Mouse (Mus musculus): ENCODE measurements around the gene Arhgap21. TPM values are rescaled to one million over a fixed set of nuclear protein-coding genes. Genes with fewer than 3 reads are reported as not detected.
A peak's percentile ranks its signal among the peaks of the same experiment; 100 is the strongest.

Arhgap21 gene
- polyA plus RNA-seq, 1 experiment from 2014 or later = 15.3 TPM

GRCm38 (mm10) chr2:20955376-20955775 is 13.3 kb downstream of the Arhgap21 start:
- Histone ChIP-seq H3K9me3 (ENCODE audit: control insufficient read depth, low read length) (no peaks in the 10 kb centered on the region), H3K27ac (ENCODE audit: low read depth, low read length) (no peak overlapping the region), H3K4me2 (no peak overlapping the region), H3K4me3 (ENCODE audit: low read depth, low read length) (no peak overlapping the region), H3K36me3 (ENCODE audit: control insufficient read depth, insufficient read depth, low read length) (no peaks in the 10 kb centered on the region), H3K27me3 (replicated peaks; ENCODE audit: control insufficient read depth, insufficient read depth, low read length) (no peaks in the 10 kb centered on the region), H3K9ac (ENCODE audit: low read depth, low read length) (no peak overlapping the region), H3K4me1 (replicated peaks; ENCODE audit: control insufficient read depth, insufficient read depth, low read length) (peaks cover 16% of the 10 kb centered on the region)
- no peak for ATAC-seq (replicated peaks; ENCODE audit: low FRiP score)
- WGBS = 85% methylated on average over 8 of the region's 8 CpGs
- DNase-seq (ENCODE audit: low spot score) = no peak

- Histone ChIP-seq H3K4me1 (replicated peaks; ENCODE audit: control insufficient read depth, insufficient read depth, low read length) (peaks cover 11% of the 10 kb centered on the region), H3K4me3 (ENCODE audit: low read depth, low read length) (no peak overlapping the region), H3K27ac (ENCODE audit: low read depth, low read length) (no peak overlapping the region), H3K9me3 (ENCODE audit: control insufficient read depth, low read length) (no peaks in the 10 kb centered on the region), H3K4me2 (no peak overlapping the region), H3K9ac (ENCODE audit: low read depth, low read length) (no peak overlapping the region), H3K36me3 (ENCODE audit: control insufficient read depth, insufficient read depth, low read length) (no peaks in the 10 kb centered on the region), H3K27me3 (replicated peaks; ENCODE audit: control insufficient read depth, insufficient read depth, low read length) (no peaks in the 10 kb centered on the region)
- ATAC-seq (replicated peaks; ENCODE audit: low FRiP score) (no peak), DNase-seq (ENCODE audit: low spot score) (no peak)
- 61% methylated on average over 4 of the region's 4 CpGs for WGBS
Measured at GRCm38 (mm10) chr2:20952716-20953115, 16.0 kb downstream of the Arhgap21 start.

GRCm38 (mm10) chr2:20949168-20949567 is 19.5 kb downstream of the Arhgap21 start:
- Histone ChIP-seq H3K36me3 (ENCODE audit: control insufficient read depth, insufficient read depth, low read length) (no peaks in the 10 kb centered on the region; the same call in 1 of the 2 replicates), H3K4me3 (ENCODE audit: low read depth, low read length) (no peak overlapping the region), H3K4me1 (replicated peaks; ENCODE audit: control insufficient read depth, insufficient read depth, low read length) (peaks cover 15% of the 10 kb centered on the region), H3K27ac (ENCODE audit: low read depth, low read length) (no peak overlapping the region), H3K27me3 (replicated peaks; ENCODE audit: control insufficient read depth, insufficient read depth, low read length) (no peaks in the 10 kb centered on the region), H3K9me3 (ENCODE audit: control insufficient read depth, low read length) (no peaks in the 10 kb centered on the region), H3K9ac (ENCODE audit: low read depth, low read length) (no peak overlapping the region), H3K4me2 (no peak overlapping the region)
- no peak for DNase-seq (ENCODE audit: low spot score)
- ATAC-seq (replicated peaks; ENCODE audit: low FRiP score) = no peak
- 77% methylated on average over 3 of the region's 3 CpGs for WGBS

GRCm38 (mm10) chr2:20947036-20947435 is 21.6 kb downstream of the Arhgap21 start:
- DNase-seq (ENCODE audit: low spot score) (no peak), ATAC-seq (replicated peaks; ENCODE audit: low FRiP score) (no peak)
- Histone ChIP-seq H3K27ac (ENCODE audit: low read depth, low read length) (peak overlapping the region; percentile 43; the same call in 1 of the 2 replicates), H3K4me3 (ENCODE audit: low read depth, low read length) (no peak overlapping the region), H3K4me2 (no peak overlapping the region), H3K9ac (ENCODE audit: low read depth, low read length) (no peak overlapping the region), H3K4me1 (replicated peaks; ENCODE audit: control insufficient read depth, insufficient read depth, low read length) (peaks cover 35% of the 10 kb centered on the region), H3K27me3 (replicated peaks; ENCODE audit: control insufficient read depth, insufficient read depth, low read length) (no peaks in the 10 kb centered on the region), H3K9me3 (ENCODE audit: control insufficient read depth, low read length) (no peaks in the 10 kb centered on the region), H3K36me3 (ENCODE audit: control insufficient read depth, insufficient read depth, low read length) (no peaks in the 10 kb centered on the region; the same call in 1 of the 2 replicates)
- 74% methylated on average over 1 of the region's 1 CpGs for WGBS

- DNase-seq (ENCODE audit: low spot score) (no peak), ATAC-seq (replicated peaks; ENCODE audit: low FRiP score) (no peak)
- Histone ChIP-seq H3K9me3 (ENCODE audit: control insufficient read depth, low read length) (no peaks in the 10 kb centered on the region), H3K4me3 (ENCODE audit: low read depth, low read length) (no peak overlapping the region), H3K4me2 (no peak overlapping the region), H3K27me3 (replicated peaks; ENCODE audit: control insufficient read depth, insufficient read depth, low read length) (no peaks in the 10 kb centered on the region), H3K9ac (ENCODE audit: low read depth, low read length) (no peak overlapping the region), H3K4me1 (replicated peaks; ENCODE audit: control insufficient read depth, insufficient read depth, low read length) (peaks cover 37% of the 10 kb centered on the region), H3K27ac (ENCODE audit: low read depth, low read length) (no peak overlapping the region), H3K36me3 (ENCODE audit: control insufficient read depth, insufficient read depth, low read length) (no peaks in the 10 kb centered on the region; the same call in 1 of the 2 replicates)
- 87% methylated on average over 5 of the region's 5 CpGs for WGBS
Measured at GRCm38 (mm10) chr2:20945596-20945995, 23.1 kb downstream of the Arhgap21 start.

- Histone ChIP-seq H3K27ac (ENCODE audit: low read depth, low read length) (no peak overlapping the region; the same call in 1 of the 2 replicates), H3K9ac (ENCODE audit: low read depth, low read length) (no peak overlapping the region), H3K27me3 (replicated peaks; ENCODE audit: control insufficient read depth, insufficient read depth, low read length) (no peaks in the 10 kb centered on the region), H3K9me3 (ENCODE audit: control insufficient read depth, low read length) (no peaks in the 10 kb centered on the region), H3K4me1 (replicated peaks; ENCODE audit: control insufficient read depth, insufficient read depth, low read length) (peaks cover 35% of the 10 kb centered on the region), H3K4me2 (peak overlapping the region; percentile 10; the same call in 1 of the 2 replicates), H3K36me3 (ENCODE audit: control insufficient read depth, insufficient read depth, low read length) (no peaks in the 10 kb centered on the region; the same call in 1 of the 2 replicates), H3K4me3 (ENCODE audit: low read depth, low read length) (no peak overlapping the region)
- WGBS = 48% methylated on average over 7 of the region's 7 CpGs
- ATAC-seq (replicated peaks; ENCODE audit: low FRiP score) (peak; percentile 44; the same call in 1 of the 2 replicates), DNase-seq (ENCODE audit: low spot score) (no peak)
Measured at GRCm38 (mm10) chr2:20943730-20944454, 24.8 kb downstream of the Arhgap21 start.

GRCm38 (mm10) chr2:20943222-20943621 is 25.5 kb downstream of the Arhgap21 start:
- H3K4me1 ChIP-seq (replicated peaks; ENCODE audit: control insufficient read depth, insufficient read depth, low read length) = peaks cover 35% of the 10 kb centered on the region
- 4% methylated on average over 5 of the region's 5 CpGs for WGBS
- no peaks in the 10 kb centered on the region for H3K9me3 ChIP-seq (ENCODE audit: control insufficient read depth, low read length)
- no peak overlapping the region for H3K4me2 ChIP-seq
- H3K4me3 ChIP-seq (ENCODE audit: low read depth, low read length) = no peak overlapping the region
- no peaks in the 10 kb centered on the region; the same call in 1 of the 2 replicates for H3K36me3 ChIP-seq (ENCODE audit: control insufficient read depth, insufficient read depth, low read length)
- no peaks in the 10 kb centered on the region for H3K27me3 ChIP-seq (replicated peaks; ENCODE audit: control insufficient read depth, insufficient read depth, low read length)
- DNase-seq (ENCODE audit: low spot score) (no peak), ATAC-seq (replicated peaks; ENCODE audit: low FRiP score) (peak; percentile 81)
- no peak overlapping the region for H3K9ac ChIP-seq (ENCODE audit: low read depth, low read length)
- H3K27ac ChIP-seq (ENCODE audit: low read depth, low read length) = peak overlapping the region; percentile 38; the same call in 1 of the 2 replicates

- H3K27ac ChIP-seq (ENCODE audit: low read depth, low read length) = peak overlapping the region; percentile 38; the same call in 1 of the 2 replicates
- H3K4me2 ChIP-seq = peak overlapping the region; percentile 6; the same call in 1 of the 2 replicates
Measured at GRCm38 (mm10) chr2:20942434-20943198, 26.1 kb downstream of the Arhgap21 start.

More at GRCm38 (mm10) chr2:20942434-20943198, 26.1 kb downstream of the Arhgap21 start:
- Histone ChIP-seq H3K9ac (ENCODE audit: low read depth, low read length) (no peak overlapping the region), H3K4me3 (ENCODE audit: low read depth, low read length) (no peak overlapping the region), H3K36me3 (ENCODE audit: control insufficient read depth, insufficient read depth, low read length) (no peaks in the 10 kb centered on the region; the same call in 1 of the 2 replicates), H3K27me3 (replicated peaks; ENCODE audit: control insufficient read depth, insufficient read depth, low read length) (no peaks in the 10 kb centered on the region), H3K9me3 (ENCODE audit: control insufficient read depth, low read length) (no peaks in the 10 kb centered on the region), H3K4me1 (replicated peaks; ENCODE audit: control insufficient read depth, insufficient read depth, low read length) (peaks cover 39% of the 10 kb centered on the region)
- WGBS = 40% methylated on average over 10 of the region's 10 CpGs
- peak; percentile 66 for ATAC-seq (replicated peaks; ENCODE audit: low FRiP score)
- DNase-seq (ENCODE audit: low spot score) = no peak

Measured in liver, embryonic 11.5 days (tissue).